Mouse (Mus musculus): ENCODE data around the gene Map3k12. TPM values are rescaled to one million over a fixed set of nuclear protein-coding genes. Genes with fewer than 3 reads are reported as not detected.

Gene Map3k12
- polyA plus RNA-seq, 1 experiment from 2014 or later: 10.0 TPM

DNA sequence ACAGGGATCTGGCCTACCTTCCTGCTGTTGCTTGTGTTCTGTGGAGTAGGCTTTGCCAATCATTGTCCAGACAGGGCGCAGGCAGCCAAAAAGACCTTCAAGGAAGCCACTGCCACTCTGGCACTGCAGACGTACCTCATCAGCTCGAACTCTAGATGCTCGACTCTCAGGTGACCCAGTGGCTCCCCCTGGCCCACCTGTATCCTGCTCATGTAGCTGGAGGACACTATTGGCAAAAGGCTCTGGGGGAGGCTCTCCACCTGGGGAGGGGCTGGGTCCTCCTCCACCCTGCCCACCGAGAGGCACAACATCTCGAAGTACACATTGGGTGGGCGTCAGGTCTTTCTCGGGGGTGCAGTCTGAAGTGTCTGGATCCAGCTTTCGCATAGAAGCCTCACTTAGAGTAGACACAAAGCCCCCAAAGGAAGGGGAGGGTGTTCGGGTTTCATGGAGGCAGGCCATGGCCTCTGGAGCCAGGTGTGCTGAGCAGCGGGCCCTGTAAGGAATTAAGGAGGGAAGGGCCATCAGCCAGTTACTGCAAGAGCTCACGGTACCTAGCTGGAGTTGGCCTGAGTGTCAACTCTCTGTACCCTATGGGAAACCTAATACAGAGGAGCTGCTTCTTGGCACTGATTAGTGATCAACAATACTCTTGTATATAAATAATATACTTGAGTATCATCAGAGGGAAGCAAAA, 11.6 kb downstream of the Map3k12 start:
- no peak for ATAC-seq (replicated peaks; ENCODE audit: insufficient number of reproducible peaks, low FRiP score, low TSS enrichment)
- no peak overlapping the region for H3K27ac ChIP-seq (ENCODE audit: low read depth, low read length)

DNA sequence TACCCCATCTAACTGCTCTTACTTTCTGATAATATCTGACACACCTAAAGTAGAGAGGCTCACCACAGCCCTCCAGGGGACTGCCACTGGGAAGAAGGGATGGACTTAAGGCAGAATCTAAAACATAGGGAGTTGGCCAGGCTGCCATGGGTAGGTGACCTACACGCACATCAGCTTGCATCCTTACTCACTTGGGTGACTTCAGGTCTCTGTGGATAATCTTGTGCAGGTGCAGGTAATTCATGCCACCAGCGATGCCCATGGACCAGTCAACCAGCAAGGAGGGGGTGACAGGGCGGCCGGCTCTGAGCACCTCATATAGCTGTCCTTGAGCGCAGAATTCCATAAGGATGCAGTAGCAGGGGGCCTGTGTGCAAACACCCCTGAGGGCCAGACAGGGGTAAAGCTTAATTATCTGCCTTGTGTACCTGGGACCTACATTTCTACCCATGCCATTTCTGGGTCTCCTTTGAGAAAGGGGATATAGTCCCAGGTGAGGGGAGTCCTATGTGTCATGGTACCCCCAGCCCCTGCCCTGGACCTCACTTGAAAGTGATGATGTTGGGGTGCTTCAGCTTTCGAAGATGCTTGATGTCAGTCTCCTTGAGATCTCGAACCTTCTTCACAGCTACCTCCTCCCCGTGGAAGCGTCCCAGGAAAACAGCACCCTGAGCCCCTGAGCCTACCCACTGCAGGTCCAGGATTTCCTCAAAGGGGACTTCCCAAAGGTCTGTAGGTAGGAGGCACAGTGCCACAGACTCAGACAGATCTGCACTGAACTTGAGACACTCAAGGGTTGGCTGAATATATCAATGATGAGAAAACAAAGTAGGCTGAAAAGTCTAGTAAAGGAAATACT, 12.7 kb downstream of the Map3k12 start:
- Histone ChIP-seq H3K4me1 (ENCODE audit: control insufficient read depth, insufficient read depth, low read length) (peaks cover 2% of the 10 kb centered on the region; the same call in 1 of the 2 replicates), H3K9me3 (replicated peaks; ENCODE audit: control insufficient read depth, low read length) (no peaks in the 10 kb centered on the region), H3K4me2 (no peak overlapping the region), H3K36me3 (ENCODE audit: control insufficient read depth, insufficient read depth, low read length) (peaks cover 45% of the 10 kb centered on the region), H3K27me3 (ENCODE audit: control insufficient read depth, insufficient read depth, low read length) (no peaks in the 10 kb centered on the region), H3K9ac (ENCODE audit: low read depth, low read length) (no peak overlapping the region), H3K4me3 (ENCODE audit: low read depth, low read length) (no peak overlapping the region), H3K27ac (ENCODE audit: low read depth, low read length) (no peak overlapping the region)
- WGBS (ENCODE audit: insufficient replicate concordance): 90% methylated on average over 9 of the region's 9 CpGs
- ATAC-seq (replicated peaks; ENCODE audit: insufficient number of reproducible peaks, low FRiP score, low TSS enrichment): no peak

More for the DNA sequence above, 11.6 kb downstream of the Map3k12 start:
- Histone ChIP-seq H3K4me3 (ENCODE audit: low read depth, low read length) (no peak overlapping the region), H3K27me3 (ENCODE audit: control insufficient read depth, insufficient read depth, low read length) (no peaks in the 10 kb centered on the region), H3K4me2 (no peak overlapping the region), H3K36me3 (ENCODE audit: control insufficient read depth, insufficient read depth, low read length) (peaks cover 35% of the 10 kb centered on the region), H3K9ac (ENCODE audit: low read depth, low read length) (no peak overlapping the region), H3K9me3 (replicated peaks; ENCODE audit: control insufficient read depth, low read length) (no peaks in the 10 kb centered on the region), H3K4me1 (ENCODE audit: control insufficient read depth, insufficient read depth, low read length) (peaks cover 11% of the 10 kb centered on the region)
- 68% methylated on average over 12 of the region's 12 CpGs for WGBS (ENCODE audit: insufficient replicate concordance)

DNA sequence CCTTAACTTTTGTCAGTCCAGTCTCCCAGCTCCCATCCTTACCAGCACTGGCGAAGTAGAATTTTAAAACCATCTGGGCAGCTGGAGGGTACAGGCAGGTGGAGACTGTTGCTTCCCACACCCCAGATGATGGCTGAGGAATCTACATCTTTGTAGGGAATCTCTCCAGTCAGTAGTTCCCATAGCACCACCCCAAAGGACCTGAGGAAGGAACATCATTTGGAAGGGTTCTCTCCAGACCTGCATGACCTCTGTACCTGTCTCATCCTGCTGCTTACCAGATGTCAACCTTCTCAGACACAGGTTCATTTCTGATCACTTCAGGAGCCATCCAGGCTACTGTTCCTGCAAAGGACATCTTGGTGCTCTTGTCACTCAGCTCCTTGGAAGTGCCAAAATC, 13.4 kb downstream of the Map3k12 start, which contains the start of gene Gm10337:
TSS of gene Gm10337 (plus strand) at position 276 of the 400 bp plus-strand sequence.
- H3K9ac ChIP-seq (ENCODE audit: low read depth, low read length): no peak within 1 kb of the TSS
- ATAC-seq (replicated peaks; ENCODE audit: insufficient number of reproducible peaks, low FRiP score, low TSS enrichment): no peak
- peaks cover 49% of the 10 kb centered on the region for H3K36me3 ChIP-seq (ENCODE audit: control insufficient read depth, insufficient read depth, low read length)

DNA sequence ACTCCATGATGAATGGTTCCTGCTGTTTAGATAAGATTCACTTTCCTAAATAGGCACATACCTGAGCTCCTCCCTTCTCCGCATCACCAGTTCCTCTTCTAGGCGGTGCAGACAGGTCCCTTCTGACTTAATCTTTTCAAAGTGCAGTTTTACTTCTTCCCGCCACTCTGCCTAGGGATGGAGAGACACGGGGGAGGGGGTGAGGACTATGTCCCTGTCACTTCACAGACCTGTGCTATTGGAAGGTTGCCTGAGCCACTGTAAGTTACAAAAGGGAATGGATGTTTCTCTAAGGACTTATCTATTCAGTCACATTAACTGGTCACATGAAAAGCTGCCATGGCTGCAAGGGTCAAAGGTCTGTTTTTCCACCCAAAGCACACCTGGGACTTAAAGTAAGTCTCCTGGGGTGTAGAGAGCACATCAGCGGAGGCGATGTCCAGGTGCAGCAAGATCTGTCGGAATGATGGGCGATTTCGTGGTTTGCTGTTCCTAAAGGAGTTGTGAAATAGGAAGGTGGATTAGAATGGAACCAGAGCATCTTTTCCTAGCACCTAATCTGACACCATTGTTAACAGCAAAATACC, 14.5 kb downstream of the Map3k12 start:
- no peak overlapping the region for H3K9ac ChIP-seq (ENCODE audit: low read depth, low read length)
- ATAC-seq (replicated peaks; ENCODE audit: insufficient number of reproducible peaks, low FRiP score, low TSS enrichment): no peak
- 80% methylated on average over 9 of the region's 9 CpGs for WGBS (ENCODE audit: insufficient replicate concordance)

More for the DNA sequence above, 13.4 kb downstream of the Map3k12 start, which contains the start of gene Gm10337:
- H3K27me3 ChIP-seq (ENCODE audit: control insufficient read depth, insufficient read depth, low read length): no peaks in the 10 kb centered on the region
- H3K9me3 ChIP-seq (replicated peaks; ENCODE audit: control insufficient read depth, low read length): no peaks in the 10 kb centered on the region
- no peak within 1 kb of the TSS for H3K4me2 ChIP-seq
- peaks cover 2% of the 10 kb centered on the region; the same call in 1 of the 2 replicates for H3K4me1 ChIP-seq (ENCODE audit: control insufficient read depth, insufficient read depth, low read length)
- H3K4me3 ChIP-seq (ENCODE audit: low read depth, low read length): no peak within 1 kb of the TSS
- 96% methylated on average over 1 of the region's 1 CpGs for WGBS (ENCODE audit: insufficient replicate concordance)
- no peak within 1 kb of the TSS for H3K27ac ChIP-seq (ENCODE audit: low read depth, low read length)

DNA sequence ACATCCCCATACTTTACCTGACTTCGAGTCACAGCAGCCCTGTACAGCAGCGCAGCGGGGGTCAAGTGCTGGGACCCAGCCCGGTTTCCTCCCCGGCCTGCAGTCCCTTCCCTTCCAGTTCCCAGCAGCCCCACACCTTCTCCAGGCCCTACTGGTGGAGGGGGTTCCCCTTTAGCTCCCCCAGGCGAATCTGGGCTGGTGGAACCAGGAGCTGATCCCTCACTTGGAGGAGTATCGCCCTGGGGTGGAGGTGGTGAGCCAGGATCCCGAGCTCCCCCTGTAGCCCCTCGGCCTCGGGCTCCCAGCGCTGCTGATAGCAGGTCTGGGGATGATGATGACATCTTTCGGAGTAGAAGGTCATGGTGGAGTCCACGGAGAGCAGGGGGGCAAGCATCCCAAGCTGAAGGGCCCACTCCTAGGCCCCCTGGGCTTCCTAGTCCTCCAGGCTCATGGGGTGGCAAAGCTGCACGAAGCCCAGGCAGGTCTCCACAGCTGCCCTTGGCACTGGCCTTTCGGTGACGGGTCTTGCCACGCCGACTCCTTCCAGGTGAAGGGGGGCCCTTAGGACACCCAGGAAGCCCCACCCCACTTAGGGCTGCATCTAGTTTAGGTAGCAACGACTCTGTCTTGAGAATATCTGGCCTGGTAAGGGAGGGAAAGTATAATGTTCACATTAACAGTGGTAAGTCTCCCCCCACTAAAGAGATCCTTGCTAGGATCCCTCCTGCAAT, 15.6 kb downstream of the Map3k12 start:
- no peaks in the 10 kb centered on the region for H3K9me3 ChIP-seq (replicated peaks; ENCODE audit: control insufficient read depth, low read length)
- WGBS (ENCODE audit: insufficient replicate concordance): 84% methylated on average over 19 of the region's 19 CpGs
- H3K27ac ChIP-seq (ENCODE audit: low read depth, low read length): no peak overlapping the region
- no peak overlapping the region for H3K4me3 ChIP-seq (ENCODE audit: low read depth, low read length)
- no peaks in the 10 kb centered on the region for H3K27me3 ChIP-seq (ENCODE audit: control insufficient read depth, insufficient read depth, low read length)
- no peak overlapping the region for H3K9ac ChIP-seq (ENCODE audit: low read depth, low read length)
- no peak overlapping the region for H3K4me2 ChIP-seq
- H3K4me1 ChIP-seq (ENCODE audit: control insufficient read depth, insufficient read depth, low read length): no peaks in the 10 kb centered on the region; the same call in 1 of the 2 replicates
- ATAC-seq (replicated peaks; ENCODE audit: insufficient number of reproducible peaks, low FRiP score, low TSS enrichment): no peak
- H3K36me3 ChIP-seq (ENCODE audit: control insufficient read depth, insufficient read depth, low read length): peaks cover 56% of the 10 kb centered on the region

More for the DNA sequence above, 14.5 kb downstream of the Map3k12 start:
- no peak overlapping the region for H3K27ac ChIP-seq (ENCODE audit: low read depth, low read length)
- no peaks in the 10 kb centered on the region; the same call in 1 of the 2 replicates for H3K4me1 ChIP-seq (ENCODE audit: control insufficient read depth, insufficient read depth, low read length)
- H3K4me3 ChIP-seq (ENCODE audit: low read depth, low read length): no peak overlapping the region
- H3K36me3 ChIP-seq (ENCODE audit: control insufficient read depth, insufficient read depth, low read length): peaks cover 56% of the 10 kb centered on the region
- no peaks in the 10 kb centered on the region for H3K9me3 ChIP-seq (replicated peaks; ENCODE audit: control insufficient read depth, low read length)
- no peaks in the 10 kb centered on the region for H3K27me3 ChIP-seq (ENCODE audit: control insufficient read depth, insufficient read depth, low read length)
- H3K4me2 ChIP-seq: no peak overlapping the region

DNA sequence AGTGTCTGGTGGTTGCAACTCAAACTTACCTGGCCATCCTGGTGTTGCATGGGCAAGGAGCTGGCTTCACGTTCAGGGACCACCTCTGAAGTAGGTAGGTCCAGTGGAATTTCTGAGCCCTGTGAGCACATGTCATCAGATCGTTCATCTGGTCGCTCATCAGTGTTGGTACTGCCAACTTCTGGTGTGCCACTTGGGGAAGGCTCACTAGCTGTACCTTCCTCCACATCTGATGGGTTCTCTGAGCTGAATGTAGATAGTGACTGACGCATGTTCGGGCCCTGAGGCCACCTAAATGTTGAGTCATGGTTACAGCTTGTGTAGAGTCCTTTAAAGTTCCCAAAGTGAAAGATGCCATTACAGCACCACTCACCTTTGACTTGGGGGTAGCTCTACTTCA, 16.4 kb downstream of the Map3k12 start:
- Histone ChIP-seq H3K4me3 (ENCODE audit: low read depth, low read length) (no peak overlapping the region), H3K27ac (ENCODE audit: low read depth, low read length) (no peak overlapping the region), H3K36me3 (ENCODE audit: control insufficient read depth, insufficient read depth, low read length) (peaks cover 58% of the 10 kb centered on the region), H3K9me3 (replicated peaks; ENCODE audit: control insufficient read depth, low read length) (no peaks in the 10 kb centered on the region), H3K4me2 (no peak overlapping the region), H3K27me3 (ENCODE audit: control insufficient read depth, insufficient read depth, low read length) (no peaks in the 10 kb centered on the region), H3K4me1 (ENCODE audit: control insufficient read depth, insufficient read depth, low read length) (no peaks in the 10 kb centered on the region), H3K9ac (ENCODE audit: low read depth, low read length) (no peak overlapping the region)
- ATAC-seq (replicated peaks; ENCODE audit: insufficient number of reproducible peaks, low FRiP score, low TSS enrichment): no peak
- WGBS (ENCODE audit: insufficient replicate concordance): 81% methylated on average over 5 of the region's 5 CpGs

DNA sequence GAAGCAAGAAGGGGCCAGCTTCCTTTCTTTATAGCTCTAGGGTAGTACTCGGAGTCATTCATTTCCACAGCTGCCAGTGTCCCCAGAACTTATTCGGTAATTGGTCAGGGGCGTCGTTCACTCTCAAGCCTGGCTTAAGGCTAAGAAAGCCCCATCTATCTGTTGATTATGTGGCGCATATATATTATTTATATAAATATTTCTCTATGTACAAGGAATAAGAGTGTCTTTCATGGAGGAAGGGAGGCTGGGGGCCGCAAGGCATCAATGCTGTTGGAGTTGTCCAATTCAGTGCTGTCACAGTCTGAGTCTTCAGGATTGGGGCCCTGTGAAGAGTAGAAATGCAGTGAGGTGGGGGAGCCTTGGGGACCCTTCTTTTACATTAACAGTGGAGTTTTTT, 17.0 kb downstream of the Map3k12 start:
- Histone ChIP-seq H3K9me3 (replicated peaks; ENCODE audit: control insufficient read depth, low read length) (no peaks in the 10 kb centered on the region), H3K27me3 (ENCODE audit: control insufficient read depth, insufficient read depth, low read length) (no peaks in the 10 kb centered on the region), H3K4me2 (no peak overlapping the region), H3K36me3 (ENCODE audit: control insufficient read depth, insufficient read depth, low read length) (peaks cover 58% of the 10 kb centered on the region), H3K27ac (ENCODE audit: low read depth, low read length) (no peak overlapping the region), H3K4me1 (ENCODE audit: control insufficient read depth, insufficient read depth, low read length) (no peaks in the 10 kb centered on the region), H3K4me3 (ENCODE audit: low read depth, low read length) (no peak overlapping the region), H3K9ac (ENCODE audit: low read depth, low read length) (no peak overlapping the region)
- no peak for ATAC-seq (replicated peaks; ENCODE audit: insufficient number of reproducible peaks, low FRiP score, low TSS enrichment)
- WGBS (ENCODE audit: insufficient replicate concordance): 91% methylated on average over 6 of the region's 6 CpGs

DNA sequence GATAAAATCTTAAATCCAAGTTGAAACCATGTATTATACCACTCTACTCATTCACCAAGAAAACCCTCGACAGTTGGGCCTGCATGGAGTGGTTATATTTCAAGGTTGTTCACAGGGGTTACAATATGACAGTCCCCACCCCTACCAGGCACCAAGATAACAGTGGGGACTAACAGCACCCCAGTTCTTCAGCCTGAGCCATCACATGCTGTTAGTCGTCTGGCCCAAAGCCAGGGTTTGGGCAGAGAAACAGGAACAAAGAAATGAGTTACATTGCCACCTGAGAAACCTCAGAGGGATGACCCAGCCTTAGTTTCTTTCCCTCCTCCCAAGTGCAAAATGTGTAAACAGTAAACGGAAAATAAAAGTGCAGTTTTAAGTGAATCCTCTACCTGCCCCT, 17.5 kb downstream of the Map3k12 start:
- no peak overlapping the region for H3K27ac ChIP-seq (ENCODE audit: low read depth, low read length)
- peaks cover 59% of the 10 kb centered on the region for H3K36me3 ChIP-seq (ENCODE audit: control insufficient read depth, insufficient read depth, low read length)
- no peak overlapping the region for H3K9ac ChIP-seq (ENCODE audit: low read depth, low read length)
- H3K9me3 ChIP-seq (replicated peaks; ENCODE audit: control insufficient read depth, low read length): no peaks in the 10 kb centered on the region
- WGBS (ENCODE audit: insufficient replicate concordance): 85% methylated on average over 3 of the region's 3 CpGs
- H3K27me3 ChIP-seq (ENCODE audit: control insufficient read depth, insufficient read depth, low read length): no peaks in the 10 kb centered on the region
- no peak overlapping the region for H3K4me3 ChIP-seq (ENCODE audit: low read depth, low read length)
- H3K4me2 ChIP-seq: no peak overlapping the region
- no peak; the same call in 1 of the 2 replicates for ATAC-seq (replicated peaks; ENCODE audit: insufficient number of reproducible peaks, low FRiP score, low TSS enrichment)
- H3K4me1 ChIP-seq (ENCODE audit: control insufficient read depth, insufficient read depth, low read length): no peaks in the 10 kb centered on the region
